Mouse (Mus musculus) stomach, postnatal 0 days (tissue): ENCODE measurements around the gene Akr7a5.

ENCODE experiments used
- CTCF ChIP-seq: IDR thresholded peaks from 2 replicates; pipeline ENCODE4 v1.5.1; 2016; ENCODE audit warnings: antibody characterized with exemption, low read depth, mild to moderate bottlenecking, moderate library complexity
- EP300 ChIP-seq: optimal IDR thresholded peaks from 2 replicates; pipeline ENCODE3; 2016; ENCODE audit warnings: antibody characterized with exemption

- TF ChIP-seq EP300 (no peak), CTCF (no peak)
Observed at GRCm38 (mm10) chr4:139352832-139353231, 42.3 kb downstream of the Akr7a5 start.
